Mouse (Mus musculus) G1E (cell line): ENCODE data around the gene Cyp2u1. TPM values are rescaled to one million over a fixed set of nuclear protein-coding genes. Genes with fewer than 3 reads are reported as not detected.

Source experiments
- ATAC-seq: 2 replicates; pipeline ENCODE4 v1.8.0; 2016; ENCODE audit warnings: mild to moderate bottlenecking; ENCODE audit not compliant: insufficient number of reproducible peaks, poor library complexity, low FRiP score, severe bottlenecking; ENCODE audit errors: extremely low read depth
- DNase-seq: peaks from one replicate; pipeline ENCODE4 v3.0.0; 2012; ENCODE audit warnings: low spot score
- H3K27me3 ChIP-seq: 2 replicates; pipeline ENCODE4 v1.6.1; 2012; ENCODE audit warnings: mild to moderate bottlenecking, low read length, inconsistent platforms; ENCODE audit not compliant: insufficient read depth
- H3K36me3 ChIP-seq: replicated peaks from 2 replicates; pipeline ENCODE3; 2012; ENCODE audit warnings: mild to moderate bottlenecking, inconsistent platforms
- H3K4me1 ChIP-seq: 2 replicates; pipeline ENCODE4 v1.6.1; 2012; ENCODE audit warnings: low read depth, low read length, inconsistent platforms, mixed read lengths; ENCODE audit not compliant: insufficient read depth
- H3K4me3 ChIP-seq: 2 replicates; pipeline ENCODE4 v1.5.1; 2012; ENCODE audit warnings: low read depth, mild to moderate bottlenecking, inconsistent platforms, low read length, moderate library complexity, mixed read lengths
- H3K9me3 ChIP-seq: replicated peaks from 2 replicates; pipeline ENCODE4 v1.6.1; 2012; ENCODE audit warnings: inconsistent platforms
- CTCF ChIP-seq: IDR thresholded peaks from 2 replicates; pipeline ENCODE4 v1.5.1; 2012; ENCODE audit warnings: low read depth, low read length, inconsistent platforms, mixed read lengths
- GATA1 ChIP-seq: IDR thresholded peaks from 2 replicates; pipeline ENCODE4 v1.6.1; 2012; ENCODE audit warnings: borderline replicate concordance, low read length, inconsistent platforms, mixed read lengths
- GATA2 ChIP-seq: IDR thresholded peaks from 2 replicates; pipeline ENCODE4 v1.6.1; 2012; ENCODE audit warnings: low read depth, low read length, inconsistent platforms, borderline replicate concordance
- POLR2AphosphoS5 ChIP-seq: IDR thresholded peaks from 2 replicates; pipeline ENCODE4 v1.6.1; 2012; ENCODE audit warnings: low read depth, low read length, inconsistent platforms; ENCODE audit not compliant: insufficient replicate concordance
- TAL1 ChIP-seq: conservative IDR thresholded peaks from 2 replicates; pipeline ENCODE4 v1.6.1; 2012; ENCODE audit warnings: low read depth, low read length, inconsistent platforms, mixed read lengths
- polyA plus RNA-seq: library from polyadenylated mRNA; stranded (reverse); fragments of >175 nt; gene quantifications from 2 replicates; pipeline ENCODE4 v1.2.3, GENCODE M21; 2012
- total RNA-seq, 2 experiments: library from RNA; stranded (forward) in 1 of 2; stranded (reverse) in 1 of 2; fragments of 200-1000 nt in 1 of 2; fragments of >200 nt in 1 of 2; fragmentation: Nextera tagmentation in 1 of 2; gene quantifications; 2 replicates each; pipeline ENCODE4 v1.2.3; 2014 to 2017

Cyp2u1 gene
- total and polyA plus RNA-seq, 3 experiments: 0.05 TPM; not detected in 2

GRCm38 (mm10) chr3:131274151-131274550, 28.9 kb downstream of the Cyp2u1 start:
- no peak for TF ChIP-seq POLR2AphosphoS5
- no peak for TF ChIP-seq GATA1
- no peak overlapping the region for H3K4me3 ChIP-seq
- peaks cover 31% of the 10 kb centered on the region for H3K4me1 ChIP-seq
- peaks cover 4% of the 10 kb centered on the region for H3K9me3 ChIP-seq
- ATAC-seq: no peak
- peaks cover 6% of the 10 kb centered on the region for H3K36me3 ChIP-seq
- no peaks in the 10 kb centered on the region for H3K27me3 ChIP-seq
- DNase-seq: no peak

DNA sequence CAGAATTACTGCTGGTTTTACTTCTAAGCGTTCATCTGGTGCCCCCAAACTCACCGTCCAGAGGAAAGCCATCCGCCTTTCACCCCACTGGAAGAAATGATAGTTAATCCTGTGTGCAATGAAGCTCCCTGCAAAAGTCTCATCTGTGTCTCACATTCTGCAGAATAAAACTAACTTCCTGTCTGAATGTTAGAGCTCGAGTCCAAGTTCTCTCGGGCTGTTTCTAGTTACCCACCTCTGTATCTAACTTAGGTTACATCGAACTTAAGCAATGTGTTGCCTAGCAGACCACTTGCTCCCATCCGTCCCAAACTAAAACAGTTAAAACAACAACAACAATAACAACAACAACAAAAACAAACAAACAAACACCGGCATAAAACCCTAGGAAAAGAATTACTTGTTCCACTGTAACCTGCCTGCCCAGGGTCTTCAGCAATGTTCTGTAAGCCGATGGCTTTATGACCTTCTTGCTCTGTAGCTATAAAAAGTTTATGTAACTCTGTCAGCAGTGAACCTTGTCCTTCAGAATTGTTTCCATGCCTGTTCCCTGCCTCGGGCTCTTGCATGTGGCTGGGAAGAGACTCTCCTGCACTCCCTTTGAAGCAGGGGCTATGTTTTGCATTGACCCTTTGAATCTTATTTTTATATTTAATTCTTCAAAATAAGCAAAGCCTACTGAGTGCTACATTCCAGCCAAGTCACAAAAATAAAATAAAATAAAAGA, 30.5 kb downstream of the Cyp2u1 start:
- 0 out of 2 replicates have a peak, but pooled peaks have one; percentile 0 for ATAC-seq

DNA sequence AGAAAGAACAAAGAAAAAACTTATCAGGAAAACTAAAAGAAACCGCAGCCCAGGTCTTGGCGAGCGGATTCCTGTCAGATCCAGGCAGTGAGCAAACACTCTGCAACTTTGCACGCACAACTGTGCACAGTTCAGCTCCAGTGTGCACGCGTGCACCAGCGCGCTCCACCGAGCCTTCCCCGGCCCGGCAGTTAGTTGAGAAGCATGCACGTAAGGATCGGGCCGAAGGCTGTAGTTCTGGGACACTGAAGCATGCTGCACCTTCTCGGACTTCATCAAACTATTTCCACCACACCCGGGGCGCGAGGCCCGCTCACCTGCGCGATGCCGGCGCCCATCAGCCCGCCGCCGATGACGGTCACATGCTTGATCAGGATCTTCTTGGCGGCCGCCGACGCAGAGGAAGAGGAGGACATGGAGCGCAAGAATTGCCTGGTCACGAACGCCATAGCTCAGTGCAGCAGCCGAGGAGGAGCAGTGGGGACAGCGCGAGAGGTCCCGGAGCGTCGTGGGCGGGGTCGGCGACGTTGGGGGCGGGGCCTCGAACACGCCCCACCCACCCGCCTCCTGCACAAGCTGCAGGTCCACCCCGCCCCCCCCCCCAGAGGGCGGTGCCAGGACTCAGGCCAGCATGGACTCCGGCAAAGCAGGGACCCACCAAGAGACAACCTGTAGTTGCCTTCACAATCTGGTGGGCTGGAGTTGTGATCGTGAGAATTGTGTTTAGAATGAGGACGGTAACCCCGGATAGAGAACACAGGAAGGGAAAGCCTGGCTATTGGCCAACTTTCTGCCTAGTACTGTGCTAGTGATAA, 31.3 kb downstream of the Cyp2u1 start, which contains the start of gene Hadh:
TSS of gene Hadh (minus strand) at position 543 of the 815 bp plus-strand sequence.
- ATAC-seq (peak; percentile 63), DNase-seq (peak; percentile 86)
- Histone ChIP-seq H3K27me3 (no peaks in the 10 kb centered on the region), H3K4me3 (peak within 1 kb of the TSS; percentile 91), H3K36me3 (peaks cover 25% of the 10 kb centered on the region), H3K4me1 (peaks cover 40% of the 10 kb centered on the region), H3K9me3 (no peaks in the 10 kb centered on the region)
- no peak for TF ChIP-seq CTCF
- no peak for TF ChIP-seq GATA2
- no peak for TF ChIP-seq GATA1
- no peak for TF ChIP-seq TAL1
- no peak for TF ChIP-seq POLR2AphosphoS5

More for the DNA sequence above, 30.5 kb downstream of the Cyp2u1 start:
- Histone ChIP-seq H3K9me3 (no peaks in the 10 kb centered on the region), H3K4me1 (peaks cover 40% of the 10 kb centered on the region), H3K36me3 (peaks cover 17% of the 10 kb centered on the region), H3K4me3 (peak overlapping the region; percentile 91), H3K27me3 (no peaks in the 10 kb centered on the region)
- peak; percentile 10 for DNase-seq
- TF ChIP-seq GATA2 (no peak), GATA1 (no peak), CTCF (no peak), POLR2AphosphoS5 (no peak), TAL1 (no peak)

DNA sequence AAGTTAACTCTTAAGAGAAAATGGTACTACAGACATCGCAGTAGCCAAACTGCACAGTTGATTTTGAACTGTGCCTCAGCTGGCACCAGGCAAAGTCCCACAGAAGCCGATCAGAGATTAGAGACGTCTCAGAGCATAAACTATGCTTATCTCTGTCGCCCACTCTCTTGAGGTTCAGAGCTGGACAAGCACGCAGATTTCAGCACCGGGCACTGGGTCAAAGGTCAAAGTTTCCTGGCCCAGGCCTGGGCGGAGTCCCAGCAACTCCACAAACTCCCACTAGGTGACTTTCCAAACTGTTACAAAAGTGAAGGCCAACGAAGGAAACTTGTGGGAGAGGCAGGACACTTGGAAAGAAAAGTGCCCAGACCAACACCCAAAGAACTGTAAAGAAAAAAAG, 31.9 kb downstream of the Cyp2u1 start:
- DNase-seq (peak; percentile 53), ATAC-seq (peak; percentile 76)
- peaks cover 30% of the 10 kb centered on the region for H3K36me3 ChIP-seq
- H3K4me3 ChIP-seq: peak overlapping the region; percentile 91
- no peaks in the 10 kb centered on the region for H3K27me3 ChIP-seq
- H3K9me3 ChIP-seq: no peaks in the 10 kb centered on the region
- TF ChIP-seq POLR2AphosphoS5 (no peak), CTCF (no peak), GATA2 (no peak), GATA1 (no peak), TAL1 (peak; percentile 61)
- H3K4me1 ChIP-seq: peaks cover 40% of the 10 kb centered on the region

DNA sequence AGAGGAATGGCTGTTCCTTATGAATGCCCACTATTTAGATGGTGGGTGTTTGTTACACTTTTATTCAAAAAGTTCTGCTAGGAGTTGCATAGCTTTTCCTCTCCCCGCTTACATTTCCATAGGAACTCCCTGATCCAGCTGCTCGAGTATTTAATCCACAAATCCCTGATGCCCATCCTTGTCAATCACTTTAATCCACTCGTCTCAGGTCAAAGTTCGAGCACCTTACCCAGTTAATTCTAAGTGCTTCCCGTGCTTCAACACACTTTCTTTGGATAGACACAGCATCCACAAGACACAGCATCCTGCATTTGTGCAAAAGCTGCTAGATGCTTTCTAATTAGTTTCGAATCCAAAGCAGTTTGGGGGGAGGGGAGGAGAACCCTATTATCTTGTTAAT, 32.6 kb downstream of the Cyp2u1 start:
- peaks cover 40% of the 10 kb centered on the region for H3K4me1 ChIP-seq
- TF ChIP-seq CTCF (no peak), GATA2 (no peak), TAL1 (no peak), GATA1 (no peak), POLR2AphosphoS5 (no peak)
- DNase-seq (no peak), ATAC-seq (no peak)
- no peaks in the 10 kb centered on the region for H3K9me3 ChIP-seq
- peak overlapping the region; percentile 9; the same call in 1 of the 2 replicates for H3K4me3 ChIP-seq
- peaks cover 36% of the 10 kb centered on the region for H3K36me3 ChIP-seq
- H3K27me3 ChIP-seq: no peaks in the 10 kb centered on the region

DNA sequence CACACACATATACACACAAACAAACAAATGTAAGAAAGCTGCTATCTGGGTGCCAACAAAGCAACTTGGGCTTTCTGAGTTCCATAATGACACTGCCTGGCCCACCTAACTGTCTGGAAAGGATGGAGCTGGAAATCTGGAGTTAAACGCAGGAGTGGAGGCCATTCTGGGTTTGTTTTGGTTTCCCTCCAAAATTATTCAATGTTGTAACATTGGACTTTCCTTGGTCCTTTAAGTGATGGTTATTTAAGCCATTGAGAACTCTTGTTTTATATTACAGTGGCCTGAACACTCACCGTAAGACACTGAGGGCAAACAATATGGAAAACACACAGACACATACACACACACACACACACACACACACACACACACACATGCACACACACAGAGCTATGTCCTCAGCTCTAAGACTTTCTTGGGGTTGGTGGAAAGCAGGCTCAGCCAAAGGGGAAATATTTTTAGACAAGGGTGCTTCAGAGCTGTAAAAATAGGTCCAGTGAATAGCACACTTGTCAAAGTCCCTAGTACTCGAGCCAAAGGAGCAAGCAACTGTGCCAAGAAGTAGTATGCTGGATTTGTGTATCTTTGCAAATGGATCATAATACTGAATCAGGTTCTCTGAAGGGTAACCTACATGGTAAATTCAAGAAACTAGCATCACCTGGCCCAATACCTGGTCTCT, 36.5 kb downstream of the Cyp2u1 start:
- Histone ChIP-seq H3K4me3 (no peak overlapping the region), H3K4me1 (peaks cover 30% of the 10 kb centered on the region), H3K27me3 (no peaks in the 10 kb centered on the region), H3K36me3 (peaks cover 71% of the 10 kb centered on the region), H3K9me3 (no peaks in the 10 kb centered on the region)
- ATAC-seq: no peak
- TF ChIP-seq GATA2 (no peak), CTCF (no peak)
- no peak for DNase-seq
